Mouse (Mus musculus) liver, adult 2 months (tissue): Measurements from ENCODE around the gene Slc18a3. TPM values are rescaled to one million over a fixed set of nuclear protein-coding genes. Genes with fewer than 3 reads are reported as not detected.

Experiments used
- DNase-seq: peaks from one replicate; pipeline ENCODE4 v3.0.0-alpha.2; 2011; ENCODE audit warnings: low read depth, low spot score; ENCODE audit errors: extremely low read depth
- H3K27ac ChIP-seq: fragments of 200-500 bp; replicated peaks from 2 replicates; pipeline ENCODE4 v1.5.1; 2012; ENCODE audit warnings: low read depth, mild to moderate bottlenecking, control low read depth, inconsistent platforms, low read length; ENCODE audit not compliant: insufficient read depth
- H3K27me3 ChIP-seq: fragments of 200-500 bp; 2 replicates; pipeline ENCODE4 v1.6.1; 2012; ENCODE audit warnings: mild to moderate bottlenecking, moderate library complexity, low read length, inconsistent platforms; ENCODE audit not compliant: control insufficient read depth, insufficient read depth
- H3K36me3 ChIP-seq: fragments of 200-500 bp; 2 replicates; pipeline ENCODE4 v1.6.1; 2012; ENCODE audit warnings: low read length, inconsistent platforms; ENCODE audit not compliant: control insufficient read depth, insufficient read depth
- H3K4me1 ChIP-seq: fragments of 200-500 bp; 2 replicates; pipeline ENCODE4 v1.6.1; 2011; ENCODE audit warnings: low read length; ENCODE audit not compliant: control insufficient read depth, insufficient read depth
- H3K4me3 ChIP-seq: fragments of 200-500 bp; 2 replicates; pipeline ENCODE4 v1.5.1; 2011; ENCODE audit warnings: low read depth, mild to moderate bottlenecking, control low read depth, low read length, moderate library complexity; ENCODE audit not compliant: insufficient read depth
- H3K79me2 ChIP-seq: fragments of 200-500 bp; 2 replicates; pipeline ENCODE4 v1.6.1; 2012; ENCODE audit warnings: inconsistent platforms, mild to moderate bottlenecking, low read length, moderate library complexity; ENCODE audit not compliant: control insufficient read depth, insufficient read depth
- H3K9ac ChIP-seq: fragments of 200-500 bp; 2 replicates; pipeline ENCODE4 v1.6.1; 2012; ENCODE audit warnings: low read depth, mild to moderate bottlenecking, control low read depth, inconsistent platforms, low read length
- CTCF ChIP-seq: fragments of 200-500 bp; IDR thresholded peaks from 2 replicates; pipeline ENCODE4 v1.5.1; 2011; ENCODE audit warnings: low read depth, low read length, control low read depth
- POLR2A ChIP-seq: fragments of 200-500 bp; IDR thresholded peaks from 2 replicates; pipeline ENCODE4 v1.6.1; 2011; ENCODE audit warnings: low read length, control low read depth; ENCODE audit not compliant: insufficient read depth; ENCODE audit errors: extremely low read depth
- WGBS: fragments of 180-500 bp; shearing (Covaris S2); methylation state at CpG from one replicate; pipeline ENCODE4 v1.1.7; 2018; 5-methylcytosine and 5-hydroxymethylcytosine counted together
- polyA plus RNA-seq: library from polyadenylated mRNA; depleted of rRNA; stranded (reverse); fragments of >200 nt; gene quantifications from 2 replicates; pipeline ENCODE4 v1.2.3, GENCODE M21; 2012
- total RNA-seq: library from RNA; depleted of rRNA; stranded (reverse); fragments of >200 nt; gene quantifications from 2 replicates; pipeline ENCODE4 v1.2.3, GENCODE M21; 2014

Gene Slc18a3
- total and polyA plus RNA-seq, 2 experiments: not detected

DNA sequence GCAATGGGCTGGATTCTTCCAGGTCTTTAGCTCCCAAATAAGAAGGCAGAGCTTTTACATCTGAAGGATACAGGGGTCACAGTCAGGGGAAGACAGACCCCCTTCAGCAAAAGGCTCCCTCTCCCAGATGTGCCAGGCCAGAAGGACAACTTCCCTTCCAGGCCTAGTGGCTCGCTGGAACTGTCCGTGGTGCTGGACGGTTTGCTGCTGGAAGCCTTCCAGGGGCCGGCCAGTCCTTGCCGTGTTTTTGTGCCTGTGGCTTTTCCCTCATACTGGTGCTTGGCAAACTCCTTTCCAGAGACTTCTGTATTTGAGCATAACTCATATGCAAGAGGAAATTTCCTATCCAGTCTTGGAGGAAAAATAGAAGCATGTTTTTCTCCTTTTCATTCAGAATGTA is 3.0 kb upstream of the Slc18a3 start:
- Histone ChIP-seq H3K27me3 (peaks cover 23% of the 10 kb centered on the region), H3K4me1 (no peaks in the 10 kb centered on the region), H3K4me3 (no peak overlapping the region), H3K79me2 (no peaks in the 10 kb centered on the region), H3K9ac (no peak overlapping the region), H3K27ac (no peak overlapping the region), H3K36me3 (no peaks in the 10 kb centered on the region)
- no peak for DNase-seq
- 7% methylated on average over 5 of the region's 5 CpGs for WGBS
- TF ChIP-seq POLR2A: no peak
- no peak for TF ChIP-seq CTCF

- DNase-seq: no peak
- no peak within 1 kb of the TSS for H3K9ac ChIP-seq
- TF ChIP-seq POLR2A: no peak
- TF ChIP-seq CTCF: no peak
- no peak within 1 kb of the TSS for H3K4me3 ChIP-seq
- 21% methylated on average over 13 of the region's 13 CpGs for WGBS
- H3K27me3 ChIP-seq: peaks cover 24% of the 10 kb centered on the region
- no peaks in the 10 kb centered on the region for H3K36me3 ChIP-seq
- H3K27ac ChIP-seq: no peak within 1 kb of the TSS
- H3K4me1 ChIP-seq: no peaks in the 10 kb centered on the region
- H3K79me2 ChIP-seq: no peaks in the 10 kb centered on the region
Measured at GRCm38 (mm10) chr14:32465889-32466288, 1.2 kb upstream of the Slc18a3 start, which contains the start of gene Chat. Gene Chat (minus strand): TSS chr14:32465989.

GRCm38 (mm10) chr14:32465506-32465870 is 838 bp upstream of the Slc18a3 start:
- no peaks in the 10 kb centered on the region for H3K4me1 ChIP-seq
- H3K4me3 ChIP-seq: no peak overlapping the region
- no peak overlapping the region for H3K27ac ChIP-seq
- 4% methylated on average over 9 of the region's 11 CpGs for whole genome bisulfite sequencing
- TF ChIP-seq POLR2A (no peak), CTCF (no peak)
- H3K36me3 ChIP-seq: no peaks in the 10 kb centered on the region
- DNase-seq: no peak
- no peaks in the 10 kb centered on the region for H3K79me2 ChIP-seq
- no peak overlapping the region for H3K9ac ChIP-seq
- peaks cover 24% of the 10 kb centered on the region for H3K27me3 ChIP-seq

DNA sequence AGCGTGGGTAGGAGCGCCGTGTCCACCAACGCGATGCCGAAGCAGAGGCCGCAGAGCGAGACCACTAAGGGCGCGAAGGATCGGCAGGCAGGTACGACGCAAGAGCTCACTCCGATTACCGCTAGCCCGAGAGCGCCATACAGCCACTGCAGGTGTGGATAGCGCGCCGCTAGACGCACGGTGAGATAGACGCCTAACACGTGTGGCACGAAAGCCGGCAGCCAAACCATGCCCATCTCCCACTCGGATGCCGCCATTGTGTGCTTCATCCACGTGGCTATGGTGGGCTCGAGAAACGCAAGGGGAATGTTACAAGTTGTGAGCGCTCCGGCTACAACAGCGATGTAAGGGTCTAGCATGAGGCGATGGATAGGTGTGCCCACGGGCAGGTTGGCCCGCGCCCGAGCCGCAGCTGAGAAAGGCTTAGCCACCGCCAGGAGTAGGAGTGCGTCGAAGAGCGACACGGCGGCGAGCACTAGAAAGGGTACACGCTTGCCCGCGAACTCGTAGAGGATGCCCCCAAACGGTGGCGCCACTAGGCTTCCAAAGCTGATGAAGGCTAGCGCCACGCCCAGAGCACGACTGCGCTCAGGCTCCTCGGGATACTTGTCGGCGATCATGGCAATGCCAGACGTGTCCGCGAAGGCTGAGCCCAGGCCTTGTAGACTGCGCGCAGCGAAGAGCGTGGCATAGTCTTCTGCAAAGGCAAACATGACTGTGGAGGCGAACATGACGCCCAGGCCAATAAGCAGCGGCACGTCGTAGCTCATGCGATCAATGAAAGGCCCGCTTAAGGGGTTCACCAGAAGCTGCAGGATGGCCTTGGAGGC is 1.2 kb downstream of the Slc18a3 start:
- WGBS: 6% methylated on average over 74 of the region's 74 CpGs
- Histone ChIP-seq H3K79me2 (no peaks in the 10 kb centered on the region), H3K27me3 (peaks cover 27% of the 10 kb centered on the region), H3K4me3 (no peak overlapping the region), H3K36me3 (no peaks in the 10 kb centered on the region), H3K9ac (no peak overlapping the region), H3K4me1 (no peaks in the 10 kb centered on the region), H3K27ac (no peak overlapping the region)
- no peak for TF ChIP-seq POLR2A
- no peak for DNase-seq

GRCm38 (mm10) chr14:32452552-32452951 is 12.1 kb downstream of the Slc18a3 start:
- TF ChIP-seq CTCF: no peak
- TF ChIP-seq POLR2A: no peak
- DNase-seq: no peak
- Histone ChIP-seq H3K4me3 (no peak overlapping the region), H3K4me1 (no peaks in the 10 kb centered on the region), H3K9ac (no peak overlapping the region), H3K36me3 (no peaks in the 10 kb centered on the region), H3K79me2 (no peaks in the 10 kb centered on the region), H3K27ac (no peak overlapping the region), H3K27me3 (no peaks in the 10 kb centered on the region)
- WGBS: 15% methylated on average over 4 of the region's 4 CpGs

- Histone ChIP-seq H3K4me1 (no peaks in the 10 kb centered on the region), H3K27ac (no peak overlapping the region), H3K36me3 (no peaks in the 10 kb centered on the region), H3K79me2 (no peaks in the 10 kb centered on the region), H3K4me3 (no peak overlapping the region), H3K27me3 (no peaks in the 10 kb centered on the region), H3K9ac (no peak overlapping the region)
- DNase-seq: no peak
- 71% methylated on average over 6 of the region's 6 CpGs for WGBS
- TF ChIP-seq CTCF (no peak), POLR2A (no peak)
Measured at GRCm38 (mm10) chr14:32446989-32447388, 17.7 kb downstream of the Slc18a3 start.
